Mouse (Mus musculus): Measurements from ENCODE around the gene Gm9922. TPM values are rescaled to one million over a fixed set of nuclear protein-coding genes. Genes with fewer than 3 reads are reported as not detected.

Gm9922 gene
- polyA plus RNA-seq, 1 experiment from 2014 or later: 0.41 TPM

DNA sequence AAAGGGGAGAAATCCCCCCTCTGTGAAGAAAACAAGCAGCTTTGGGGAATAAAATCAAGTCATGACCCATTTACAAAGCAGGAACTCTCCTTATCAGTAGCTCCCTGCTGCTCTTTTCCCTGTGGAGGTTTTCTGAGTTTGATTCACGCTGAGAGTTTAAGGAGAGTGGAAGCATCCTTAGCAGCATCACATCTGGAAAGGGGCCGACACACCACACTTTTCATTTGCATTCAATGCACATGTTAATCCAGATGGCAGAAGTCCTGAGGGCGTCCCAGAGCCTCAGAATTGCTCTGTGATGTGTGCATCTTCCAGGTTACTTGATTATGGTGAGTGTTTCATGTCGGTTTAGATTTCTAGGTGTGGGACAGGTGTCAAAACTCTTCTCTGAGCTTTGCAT is 25.8 kb upstream of the Gm9922 start:
- ATAC-seq: no peak
- Histone ChIP-seq H3K9me3 (ENCODE audit: control insufficient read depth, low read length) (no peaks in the 10 kb centered on the region), H3K27ac (ENCODE audit: low read depth, low read length) (no peak overlapping the region), H3K4me3 (ENCODE audit: low read length) (no peak overlapping the region), H3K27me3 (replicated peaks; ENCODE audit: control insufficient read depth, insufficient read depth, low read length) (no peaks in the 10 kb centered on the region), H3K4me2 (ENCODE audit: low read length) (no peak overlapping the region), H3K9ac (ENCODE audit: low read depth, low read length) (no peak overlapping the region), H3K4me1 (ENCODE audit: control insufficient read depth, insufficient read depth, low read depth, low read length) (no peaks in the 10 kb centered on the region), H3K36me3 (ENCODE audit: control insufficient read depth, insufficient read depth, low read length) (no peaks in the 10 kb centered on the region)
- 22% methylated on average over 4 of the region's 4 CpGs for WGBS

DNA sequence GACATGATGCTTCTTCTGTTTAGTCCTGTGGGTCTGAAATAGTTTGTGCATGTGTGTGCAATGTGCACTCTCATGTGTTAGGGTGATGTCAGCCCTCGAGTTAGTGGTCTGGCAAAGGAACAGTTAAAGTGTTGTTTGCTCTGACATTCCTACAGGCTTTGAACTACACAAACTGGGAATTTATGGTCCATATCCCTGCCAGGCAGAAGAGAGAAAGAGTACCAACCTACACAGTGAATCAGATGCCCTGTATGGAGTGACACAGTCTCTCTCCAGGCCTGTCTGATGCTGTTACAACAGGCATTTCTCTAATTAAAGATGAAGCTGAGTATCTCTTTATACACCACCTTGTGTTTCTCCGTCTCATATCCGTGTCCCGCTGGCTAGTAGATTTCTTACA is 21.3 kb upstream of the Gm9922 start:
- no peaks in the 10 kb centered on the region for H3K27me3 ChIP-seq (replicated peaks; ENCODE audit: control insufficient read depth, insufficient read depth, low read length)
- no peaks in the 10 kb centered on the region for H3K9me3 ChIP-seq (ENCODE audit: control insufficient read depth, low read length)
- ATAC-seq: no peak
- no peaks in the 10 kb centered on the region for H3K4me1 ChIP-seq (ENCODE audit: control insufficient read depth, insufficient read depth, low read depth, low read length)
- no peak overlapping the region for H3K4me2 ChIP-seq (ENCODE audit: low read length)
- no peaks in the 10 kb centered on the region for H3K36me3 ChIP-seq (ENCODE audit: control insufficient read depth, insufficient read depth, low read length)
- H3K4me3 ChIP-seq (ENCODE audit: low read length): no peak overlapping the region
- H3K27ac ChIP-seq (ENCODE audit: low read depth, low read length): no peak overlapping the region
- no peak overlapping the region for H3K9ac ChIP-seq (ENCODE audit: low read depth, low read length)
- WGBS: 94% methylated on average over 4 of the region's 4 CpGs

DNA sequence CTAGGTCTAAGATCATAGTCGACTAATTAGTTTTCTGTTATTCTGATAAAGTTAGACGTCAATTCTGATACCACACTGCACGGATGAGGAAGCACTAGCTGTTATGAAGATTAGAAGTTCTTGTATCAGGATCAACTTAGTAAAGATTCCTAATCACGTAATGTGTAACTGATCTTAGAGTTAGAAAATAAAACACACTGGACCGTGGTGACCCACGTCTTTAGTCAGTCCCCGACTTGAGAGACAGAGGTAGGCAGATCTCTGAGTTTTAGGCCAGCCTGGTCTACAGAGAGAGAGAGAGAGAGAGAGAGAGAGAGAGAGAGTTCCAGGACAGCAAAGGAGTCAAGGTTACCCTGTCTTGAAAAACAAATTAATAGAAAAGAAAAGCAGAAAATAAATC is 18.8 kb upstream of the Gm9922 start:
- Histone ChIP-seq H3K27me3 (replicated peaks; ENCODE audit: control insufficient read depth, insufficient read depth, low read length) (no peaks in the 10 kb centered on the region), H3K36me3 (ENCODE audit: control insufficient read depth, insufficient read depth, low read length) (no peaks in the 10 kb centered on the region), H3K9ac (ENCODE audit: low read depth, low read length) (no peak overlapping the region), H3K4me3 (ENCODE audit: low read length) (no peak overlapping the region), H3K9me3 (ENCODE audit: control insufficient read depth, low read length) (no peaks in the 10 kb centered on the region), H3K4me1 (ENCODE audit: control insufficient read depth, insufficient read depth, low read depth, low read length) (no peaks in the 10 kb centered on the region), H3K27ac (ENCODE audit: low read depth, low read length) (no peak overlapping the region), H3K4me2 (ENCODE audit: low read length) (no peak overlapping the region)
- no peak for ATAC-seq
- 90% methylated on average over 7 of the region's 7 CpGs for WGBS

DNA sequence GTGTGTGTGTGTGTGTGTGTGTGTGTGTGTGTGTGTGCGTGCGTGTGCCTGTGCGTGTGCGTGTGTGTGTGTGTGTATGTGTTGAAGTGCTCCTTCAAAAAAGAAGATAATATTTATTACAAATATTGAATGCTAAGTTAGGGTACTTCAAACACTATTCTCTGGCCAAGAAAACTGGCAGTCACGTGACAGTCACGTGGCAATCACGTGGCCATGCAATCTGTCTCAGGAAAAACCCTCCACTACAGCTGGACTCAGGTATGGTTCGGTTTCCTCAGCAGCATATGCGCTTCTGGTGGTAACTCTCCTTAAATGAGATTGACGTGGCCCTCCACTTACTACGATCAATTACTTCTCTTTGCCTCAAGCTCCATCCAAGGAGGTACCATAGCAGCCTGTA is 18.2 kb upstream of the Gm9922 start:
- H3K27ac ChIP-seq (ENCODE audit: low read depth, low read length): no peak overlapping the region
- no peaks in the 10 kb centered on the region for H3K4me1 ChIP-seq (ENCODE audit: control insufficient read depth, insufficient read depth, low read depth, low read length)
- WGBS: 97% methylated on average over 11 of the region's 11 CpGs
- H3K4me3 ChIP-seq (ENCODE audit: low read length): no peak overlapping the region
- ATAC-seq: no peak
- H3K4me2 ChIP-seq (ENCODE audit: low read length): no peak overlapping the region
- no peaks in the 10 kb centered on the region for H3K27me3 ChIP-seq (replicated peaks; ENCODE audit: control insufficient read depth, insufficient read depth, low read length)
- H3K9me3 ChIP-seq (ENCODE audit: control insufficient read depth, low read length): no peaks in the 10 kb centered on the region
- H3K9ac ChIP-seq (ENCODE audit: low read depth, low read length): no peak overlapping the region
- H3K36me3 ChIP-seq (ENCODE audit: control insufficient read depth, insufficient read depth, low read length): no peaks in the 10 kb centered on the region

DNA sequence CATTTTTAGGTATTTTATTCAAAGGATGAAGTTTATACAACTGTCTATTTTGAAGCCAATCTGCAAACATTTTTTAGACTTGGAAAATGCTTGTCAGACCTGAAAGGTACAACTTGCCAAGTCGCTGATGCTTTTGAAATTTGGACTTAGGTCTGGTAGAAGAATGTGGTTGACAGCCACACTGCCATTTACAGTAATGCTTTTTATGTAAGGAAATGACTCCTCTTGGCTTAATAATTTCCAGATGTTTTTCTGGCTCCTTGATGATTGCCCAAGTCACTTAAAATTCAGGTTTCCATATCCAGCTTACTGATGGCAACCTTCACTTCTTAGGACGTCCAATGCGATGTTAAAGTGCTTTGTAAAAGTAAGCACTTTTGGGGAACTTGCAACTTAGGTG is 17.0 kb upstream of the Gm9922 start:
- Histone ChIP-seq H3K4me3 (ENCODE audit: low read length) (no peak overlapping the region), H3K9me3 (ENCODE audit: control insufficient read depth, low read length) (no peaks in the 10 kb centered on the region), H3K4me1 (ENCODE audit: control insufficient read depth, insufficient read depth, low read depth, low read length) (no peaks in the 10 kb centered on the region), H3K9ac (ENCODE audit: low read depth, low read length) (no peak overlapping the region), H3K27me3 (replicated peaks; ENCODE audit: control insufficient read depth, insufficient read depth, low read length) (no peaks in the 10 kb centered on the region), H3K4me2 (ENCODE audit: low read length) (no peak overlapping the region), H3K36me3 (ENCODE audit: control insufficient read depth, insufficient read depth, low read length) (no peaks in the 10 kb centered on the region), H3K27ac (ENCODE audit: low read depth, low read length) (no peak overlapping the region)
- WGBS: 94% methylated on average over 3 of the region's 3 CpGs
- no peak for ATAC-seq

DNA sequence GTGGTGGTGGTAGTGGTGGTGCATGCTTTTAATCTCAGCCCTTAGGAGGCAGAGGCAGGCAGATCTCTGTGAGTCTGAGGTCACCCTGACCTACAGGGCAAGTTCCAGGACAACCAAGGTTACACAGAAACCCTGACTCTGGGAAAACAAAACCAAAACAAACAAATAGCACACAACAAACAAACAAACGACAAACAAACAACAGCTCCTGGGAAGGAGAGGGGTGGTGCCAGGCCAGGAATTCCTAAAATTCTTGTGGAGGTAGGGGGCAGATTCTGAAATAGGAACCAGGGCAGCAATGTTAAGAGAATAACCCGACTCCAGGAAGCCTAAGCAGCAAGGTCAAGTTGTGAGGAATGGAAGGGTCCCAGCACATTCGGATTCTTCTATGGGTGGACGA is 7.9 kb upstream of the Gm9922 start:
- Histone ChIP-seq H3K4me1 (ENCODE audit: control insufficient read depth, insufficient read depth, low read depth, low read length) (no peaks in the 10 kb centered on the region), H3K9ac (ENCODE audit: low read depth, low read length) (no peak overlapping the region), H3K27ac (ENCODE audit: low read depth, low read length) (no peak overlapping the region), H3K27me3 (replicated peaks; ENCODE audit: control insufficient read depth, insufficient read depth, low read length) (no peaks in the 10 kb centered on the region), H3K36me3 (ENCODE audit: control insufficient read depth, insufficient read depth, low read length) (no peaks in the 10 kb centered on the region), H3K4me3 (ENCODE audit: low read length) (no peak overlapping the region), H3K4me2 (ENCODE audit: low read length) (no peak overlapping the region), H3K9me3 (ENCODE audit: control insufficient read depth, low read length) (no peaks in the 10 kb centered on the region)
- ATAC-seq: no peak
- 90% methylated on average over 4 of the region's 4 CpGs for WGBS

DNA sequence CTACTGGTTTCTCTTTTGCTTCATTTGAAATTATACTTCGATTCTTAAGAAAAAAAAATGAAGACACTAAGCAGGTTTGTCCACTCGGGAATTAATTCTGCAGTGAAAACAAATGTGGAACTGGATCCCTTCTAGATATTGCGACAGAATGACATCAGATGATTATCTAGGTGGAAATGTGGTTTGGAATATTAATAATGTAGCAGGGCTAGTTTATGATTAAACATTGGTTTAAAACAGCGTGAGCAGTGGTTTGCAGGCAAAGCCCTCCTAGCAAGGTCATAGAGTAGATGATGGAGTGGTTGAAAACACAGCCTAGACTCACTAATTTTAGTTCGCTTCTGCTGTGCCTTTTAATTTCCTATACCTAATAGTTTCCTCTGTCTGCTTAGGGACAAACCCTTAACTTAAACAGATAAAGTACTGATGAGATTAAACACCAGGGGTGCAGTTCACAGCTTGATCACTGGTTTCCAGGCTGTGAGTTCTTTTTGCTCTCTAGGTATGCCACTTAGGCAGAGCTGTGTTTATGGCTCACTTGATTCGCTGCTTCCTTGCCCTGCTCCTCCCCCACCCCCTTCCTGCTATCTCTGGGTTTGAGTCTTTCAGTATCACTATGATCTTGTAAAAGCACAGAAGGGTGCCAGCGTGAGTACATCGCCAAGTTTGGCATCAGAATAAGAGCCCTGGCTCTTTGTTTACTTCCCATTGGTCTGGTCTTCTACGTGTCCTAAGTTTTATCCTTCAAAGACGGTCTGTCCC is 4.1 kb upstream of the Gm9922 start:
- no peak for ATAC-seq
- H3K4me3 ChIP-seq (ENCODE audit: low read length): no peak overlapping the region

DNA sequence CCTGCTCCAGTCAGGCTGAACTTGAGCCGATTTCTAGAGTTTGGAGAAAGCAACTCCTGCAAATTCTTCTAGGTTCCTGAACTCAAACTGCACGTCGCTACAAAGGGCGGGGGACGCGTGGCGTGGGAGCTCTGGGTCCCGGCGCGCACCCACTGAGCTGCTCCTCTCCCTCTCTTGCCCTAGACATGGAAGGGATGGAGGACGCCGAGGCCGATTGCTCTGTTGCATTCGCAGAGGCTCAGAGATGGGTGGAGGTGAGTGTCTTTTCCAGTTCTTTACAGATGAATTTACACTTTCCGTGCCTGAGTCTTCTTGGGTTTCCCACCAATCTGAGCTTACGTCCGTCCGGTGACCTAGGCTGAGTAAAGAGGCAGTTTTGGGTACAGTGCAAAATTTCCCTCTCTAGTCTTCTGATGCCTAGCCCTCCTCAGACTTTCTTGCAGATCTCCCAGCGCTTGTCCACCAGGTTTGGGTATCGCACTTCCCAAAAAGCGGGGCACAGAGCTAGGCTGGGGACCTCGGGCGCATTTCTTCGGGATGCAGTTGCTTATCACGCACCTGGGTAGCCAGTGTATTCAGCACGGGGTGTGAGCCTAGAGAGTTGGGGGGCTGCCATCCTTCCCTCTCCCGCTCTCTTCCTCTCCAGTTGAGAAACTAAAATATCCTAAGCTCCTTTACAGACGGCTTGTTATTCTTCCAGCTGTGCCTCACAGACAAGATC is 518 bp upstream of the Gm9922 start:
- 1% methylated on average over 28 of the region's 28 CpGs for WGBS

More for the DNA sequence above, 4.1 kb upstream of the Gm9922 start:
- no peak overlapping the region for H3K4me2 ChIP-seq (ENCODE audit: low read length)
- H3K9me3 ChIP-seq (ENCODE audit: control insufficient read depth, low read length): no peaks in the 10 kb centered on the region
- 29% methylated on average over 10 of the region's 10 CpGs for WGBS
- H3K27ac ChIP-seq (ENCODE audit: low read depth, low read length): no peak overlapping the region
- H3K4me1 ChIP-seq (ENCODE audit: control insufficient read depth, insufficient read depth, low read depth, low read length): peaks cover 11% of the 10 kb centered on the region
- H3K36me3 ChIP-seq (ENCODE audit: control insufficient read depth, insufficient read depth, low read length): no peaks in the 10 kb centered on the region
- H3K9ac ChIP-seq (ENCODE audit: low read depth, low read length): no peak overlapping the region
- peaks cover 11% of the 10 kb centered on the region for H3K27me3 ChIP-seq (replicated peaks; ENCODE audit: control insufficient read depth, insufficient read depth, low read length)

DNA sequence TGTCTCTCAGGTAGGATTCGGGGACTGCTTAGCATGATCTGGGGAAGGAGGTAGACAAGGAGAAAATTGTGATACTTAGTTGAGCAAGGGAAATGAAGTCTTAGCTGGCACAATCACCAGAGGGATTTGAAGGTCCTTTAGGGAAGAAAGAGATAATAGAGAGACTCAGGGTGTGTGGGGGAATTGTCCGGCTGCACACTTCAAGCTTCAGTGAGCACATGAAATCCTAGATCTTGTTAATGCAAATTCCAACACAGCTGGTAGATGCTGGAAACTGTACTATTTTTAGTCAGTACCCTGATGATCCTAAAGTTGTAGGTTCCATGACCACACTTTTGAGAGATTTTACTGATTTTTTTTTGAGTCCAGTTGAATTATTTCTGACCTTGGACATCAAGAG is 15.2 kb downstream of the Gm9922 start:
- no peak overlapping the region for H3K27ac ChIP-seq (ENCODE audit: low read depth, low read length)
- no peak overlapping the region for H3K4me2 ChIP-seq (ENCODE audit: low read length)
- H3K9ac ChIP-seq (ENCODE audit: low read depth, low read length): no peak overlapping the region
- no peak for ATAC-seq
- no peaks in the 10 kb centered on the region for H3K9me3 ChIP-seq (ENCODE audit: control insufficient read depth, low read length)
- WGBS: 57% methylated on average over 2 of the region's 2 CpGs
- H3K4me1 ChIP-seq (ENCODE audit: control insufficient read depth, insufficient read depth, low read depth, low read length): no peaks in the 10 kb centered on the region
- no peak overlapping the region for H3K4me3 ChIP-seq (ENCODE audit: low read length)
- no peaks in the 10 kb centered on the region for H3K27me3 ChIP-seq (replicated peaks; ENCODE audit: control insufficient read depth, insufficient read depth, low read length)
- H3K36me3 ChIP-seq (ENCODE audit: control insufficient read depth, insufficient read depth, low read length): no peaks in the 10 kb centered on the region

More for the DNA sequence above, 518 bp upstream of the Gm9922 start:
- peaks cover 11% of the 10 kb centered on the region for H3K4me1 ChIP-seq (ENCODE audit: control insufficient read depth, insufficient read depth, low read depth, low read length)
- peak overlapping the region; percentile 71 for H3K9ac ChIP-seq (ENCODE audit: low read depth, low read length)
- peak overlapping the region; percentile 66 for H3K4me3 ChIP-seq (ENCODE audit: low read length)
- H3K27ac ChIP-seq (ENCODE audit: low read depth, low read length): no peak overlapping the region
- peak; percentile 55 for ATAC-seq
- no peaks in the 10 kb centered on the region for H3K36me3 ChIP-seq (ENCODE audit: control insufficient read depth, insufficient read depth, low read length)
- no peaks in the 10 kb centered on the region for H3K9me3 ChIP-seq (ENCODE audit: control insufficient read depth, low read length)
- peak overlapping the region; percentile 100 for H3K4me2 ChIP-seq (ENCODE audit: low read length)
- H3K27me3 ChIP-seq (replicated peaks; ENCODE audit: control insufficient read depth, insufficient read depth, low read length): peaks cover 11% of the 10 kb centered on the region
